Mouse (Mus musculus): ENCODE measurements around the gene Cav1.

Gene Cav1

GRCm38 (mm10) chr6:17305954-17306601 lies at the start of gene Cav1:
TSS of gene Cav1 (plus strand) at chr6:17306335.
- peak; percentile 70 to 71 for DNase-seq

GRCm38 (mm10) chr6:17258142-17258541 lies 48.0 kb upstream of the Cav1 start:
- no peak for DNase-seq

GRCm38 (mm10) chr6:17258911-17259310 lies 47.2 kb upstream of the Cav1 start:
- DNase-seq = no peak

- DNase-seq = no peak
Measured at GRCm38 (mm10) chr6:17262786-17263185, 43.3 kb upstream of the Cav1 start.

DNA sequence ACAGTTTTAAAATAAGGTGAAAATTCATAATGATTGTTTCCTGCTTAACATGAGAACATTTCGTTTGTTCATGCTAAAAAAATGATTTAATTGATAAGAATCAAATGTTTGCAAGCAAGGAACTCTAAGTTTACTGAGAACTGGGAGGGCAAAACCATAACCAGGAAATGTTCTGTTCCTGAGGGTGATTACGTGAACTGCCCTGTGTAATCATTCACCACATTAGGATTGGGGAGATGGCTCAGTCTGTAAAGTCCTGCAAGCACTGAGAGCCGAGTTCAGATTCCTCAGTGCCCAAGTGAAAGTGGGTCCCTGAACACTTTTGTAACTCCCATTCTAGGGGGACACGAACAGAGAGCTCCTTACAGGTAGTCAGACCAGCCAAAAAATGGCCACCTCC lies 41.1 kb upstream of the Cav1 start:
- no peak for DNase-seq

DNA sequence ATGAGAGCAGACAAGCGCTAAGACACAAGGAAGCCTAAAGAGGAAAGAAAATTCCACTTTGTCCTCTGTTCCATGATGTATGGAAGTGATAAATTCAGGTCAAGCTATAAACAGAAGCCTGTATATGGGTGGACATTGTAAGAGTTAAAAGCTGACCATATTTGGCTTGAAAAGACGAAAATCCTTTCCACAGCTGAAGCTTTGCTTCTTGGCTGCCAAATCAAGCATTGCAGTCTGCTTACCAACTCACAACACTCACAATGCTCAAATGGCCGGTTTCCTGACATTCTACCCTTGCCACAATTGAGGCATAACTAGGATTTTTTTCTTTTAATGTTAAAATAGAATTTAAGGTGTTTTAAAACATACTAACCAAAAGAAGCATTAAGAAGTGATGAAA lies 39.7 kb upstream of the Cav1 start:
- no peak for DNase-seq

DNA sequence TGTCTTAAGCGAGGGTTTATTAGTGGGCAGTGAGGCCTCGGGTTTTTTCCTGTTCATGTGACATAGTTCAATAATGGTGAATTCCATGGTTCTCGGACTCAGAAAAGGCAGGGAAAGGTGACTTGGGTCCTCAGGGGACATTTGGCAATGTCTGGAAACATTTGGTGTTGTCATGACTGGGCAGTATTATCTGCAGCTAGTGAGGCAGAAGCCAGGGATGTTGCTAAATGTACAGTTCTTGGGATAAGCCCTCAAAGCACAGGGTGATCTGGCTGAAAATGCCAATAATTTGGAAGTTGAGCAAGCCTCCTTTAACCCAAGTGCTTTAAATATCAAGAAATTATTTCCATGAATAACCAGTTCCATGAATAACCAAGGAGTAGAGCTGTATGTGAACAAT lies 27.8 kb upstream of the Cav1 start:
- DNase-seq = no peak

- peak; percentile 80 to 84 for DNase-seq
Measured at GRCm38 (mm10) chr6:17280939-17281756, 25.0 kb upstream of the Cav1 start, which contains the start of gene Cav2. TSS of gene Cav2 (plus strand) at chr6:17281185.

GRCm38 (mm10) chr6:17281757-17282092 lies 24.4 kb upstream of the Cav1 start:
- no peak for DNase-seq

- no peak for DNase-seq
Measured at GRCm38 (mm10) chr6:17282159-17282558, 24.0 kb upstream of the Cav1 start.

DNA sequence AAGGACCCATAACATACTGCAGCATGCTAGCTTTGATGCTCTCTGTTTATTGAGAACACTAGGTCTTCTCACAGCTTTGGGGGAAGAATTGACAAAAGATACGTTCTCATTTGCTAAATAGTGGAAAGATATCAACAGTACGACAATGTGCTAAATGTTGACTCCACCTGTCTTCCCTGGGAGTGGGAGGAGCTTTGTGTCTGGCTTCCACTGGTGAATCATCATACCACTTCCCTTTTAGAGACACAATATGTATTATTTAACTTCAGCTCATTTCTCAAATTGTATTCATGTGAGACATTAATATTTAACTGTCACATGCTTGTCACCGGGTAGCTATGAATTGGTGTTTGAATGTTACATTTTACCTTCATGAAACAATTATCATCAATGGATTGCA lies 22.3 kb upstream of the Cav1 start:
- no peak for DNase-seq

- no peak for DNase-seq
Measured at GRCm38 (mm10) chr6:17286381-17286780, 19.8 kb upstream of the Cav1 start.

- no peak for DNase-seq
Measured at GRCm38 (mm10) chr6:17295116-17295515, 11.0 kb upstream of the Cav1 start.

DNA sequence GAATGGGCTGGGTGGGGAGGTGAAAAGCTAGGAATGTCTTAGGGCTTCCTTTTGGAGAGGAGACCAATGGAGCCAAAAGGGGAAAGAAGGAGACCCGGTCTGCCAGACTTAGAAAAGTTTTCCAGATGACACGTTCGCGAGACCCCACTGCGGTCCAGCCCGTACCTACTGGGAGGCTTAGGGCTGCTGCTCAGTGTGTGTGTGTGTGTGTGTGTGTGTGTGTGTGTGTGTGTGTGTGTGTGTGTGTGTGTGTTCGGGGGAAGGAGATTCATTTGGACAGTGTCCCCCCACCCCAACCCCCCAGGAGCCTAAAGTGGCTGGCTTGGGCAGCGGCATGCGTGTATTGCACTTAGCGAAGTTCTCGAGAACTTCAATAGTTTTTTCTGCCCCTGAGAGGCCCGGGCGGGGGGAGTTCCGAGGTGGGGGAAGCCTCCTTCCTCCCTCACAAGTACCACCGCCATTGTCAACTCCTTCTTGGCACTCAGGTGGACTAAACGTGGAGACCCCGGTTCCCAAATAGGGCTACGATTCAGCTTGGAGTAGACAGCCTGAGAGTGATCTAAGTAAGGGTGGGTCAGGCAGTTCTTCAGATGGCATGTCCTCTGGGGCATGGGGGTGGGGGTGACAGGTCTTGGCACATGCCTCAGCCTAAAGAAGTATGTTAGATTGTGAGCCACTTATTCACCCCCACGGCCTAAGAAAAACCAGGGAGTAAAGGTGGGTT lies 629 bp downstream of the Cav1 start:
- peak in 1 of 2 experiments; percentile 15 for DNase-seq

GRCm38 (mm10) chr6:17307461-17308115 lies 1.5 kb downstream of the Cav1 start:
- DNase-seq = peak; percentile 53 to 69

- DNase-seq = no peak
Measured at GRCm38 (mm10) chr6:17308661-17309060, 2.5 kb downstream of the Cav1 start.

GRCm38 (mm10) chr6:17309260-17309659 lies 3.1 kb downstream of the Cav1 start:
- DNase-seq = no peak

DNA sequence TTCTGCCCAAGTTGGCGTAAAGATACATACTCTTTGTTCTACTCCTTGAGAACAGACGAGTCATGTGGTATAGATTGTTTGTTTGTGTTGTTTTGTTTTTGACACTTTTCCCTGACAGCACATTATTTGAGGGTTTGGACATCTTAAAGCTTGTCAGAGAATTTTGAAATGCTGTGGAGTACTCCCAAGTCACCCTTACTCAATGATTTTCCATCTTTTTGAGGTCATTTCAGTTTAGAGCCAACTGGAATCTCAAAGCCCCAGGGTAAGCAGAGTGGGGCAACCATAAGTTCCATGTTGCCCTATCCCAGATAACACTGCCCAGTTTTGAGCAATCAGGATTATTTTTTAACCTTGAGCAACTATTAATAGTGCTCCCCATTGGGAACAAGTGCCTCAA lies 8.1 kb downstream of the Cav1 start:
- no peak for DNase-seq

DNA sequence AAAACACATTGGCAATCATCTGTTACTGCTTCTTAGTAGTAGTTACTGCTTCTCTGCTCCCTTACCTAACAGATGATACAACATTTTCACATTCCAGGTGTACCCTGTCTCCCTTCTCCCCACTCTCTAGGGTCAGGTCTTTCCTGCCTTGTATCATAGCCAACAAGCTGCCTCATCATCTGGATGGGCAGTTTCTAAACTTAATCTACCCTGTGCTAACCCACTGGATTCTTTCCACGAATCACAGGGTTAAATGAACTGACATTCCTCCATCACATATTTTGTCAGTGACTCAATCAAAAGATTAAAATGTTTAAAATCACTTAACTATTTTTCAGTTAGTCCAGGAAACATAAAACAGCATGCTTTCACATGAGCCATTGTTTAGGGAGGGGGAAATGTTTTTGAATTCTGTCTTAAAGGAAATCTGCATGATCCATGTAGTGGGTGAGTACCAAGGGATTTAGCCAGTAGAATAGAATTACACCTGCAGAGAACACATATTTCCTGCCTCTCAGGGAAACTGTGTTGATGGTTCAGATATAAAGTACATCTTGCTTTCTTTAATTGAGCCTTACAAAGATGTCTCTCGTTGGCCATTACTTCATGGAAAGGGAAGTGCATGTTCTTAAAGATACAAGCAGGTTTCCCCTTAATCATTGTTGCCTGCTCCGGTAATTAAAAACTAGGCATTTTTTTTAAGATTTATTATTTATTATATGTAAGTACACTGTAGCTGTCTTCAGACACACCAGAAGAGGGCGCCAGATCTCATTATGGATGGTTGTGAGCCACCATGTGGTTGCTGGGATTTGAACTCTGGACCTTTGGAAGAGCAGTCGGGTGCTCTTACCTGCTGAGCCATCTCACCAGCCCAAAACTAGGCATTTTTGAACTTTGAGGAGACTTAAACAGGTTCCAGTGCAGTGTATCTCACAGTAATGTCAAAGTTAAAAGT lies 8.8 kb downstream of the Cav1 start:
- no peak for DNase-seq

DNA sequence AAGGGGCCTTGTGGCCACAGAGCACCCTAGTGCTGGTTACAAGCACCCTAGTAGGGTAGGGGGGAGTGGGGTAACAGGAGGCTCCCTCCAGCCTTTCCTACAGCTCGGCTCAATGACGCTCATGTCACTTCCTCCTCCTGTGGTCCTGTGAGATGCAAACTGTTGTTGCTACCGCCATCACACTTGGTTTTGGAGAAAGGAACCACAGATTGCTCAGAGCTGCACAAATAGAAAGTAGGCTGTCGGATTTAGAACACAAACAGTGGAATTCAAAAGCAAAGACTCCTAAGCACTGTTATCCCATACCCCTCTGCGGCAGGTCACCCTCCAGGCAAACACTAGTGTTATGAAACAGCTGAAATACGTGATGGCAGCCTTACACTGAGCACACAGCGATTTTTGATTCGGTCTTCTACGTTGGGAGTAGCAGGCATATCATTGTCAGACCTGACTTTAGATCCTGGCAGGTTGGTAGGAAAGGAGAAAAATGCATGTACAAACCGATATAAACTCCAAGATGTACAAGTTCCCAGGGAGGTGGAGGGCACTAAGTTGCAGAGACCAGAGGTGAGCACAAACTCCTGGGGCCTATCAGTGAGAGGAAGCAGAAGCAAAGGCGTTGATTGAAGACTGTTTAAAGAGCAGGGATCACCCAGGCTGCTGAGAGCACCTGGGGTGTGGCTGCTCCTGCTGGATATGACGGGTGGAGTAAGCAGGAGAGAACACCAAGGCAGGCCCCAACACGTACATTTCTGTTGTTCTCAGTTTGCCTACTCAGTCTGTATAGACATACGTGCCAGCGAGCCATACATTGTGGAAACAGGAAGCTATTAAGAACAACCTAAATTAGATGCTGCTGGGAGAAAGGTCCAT lies 10.4 kb downstream of the Cav1 start:
- DNase-seq = no peak

- DNase-seq = peak in 1 of 2 experiments; percentile 8
Measured at GRCm38 (mm10) chr6:17317167-17317524, 11.0 kb downstream of the Cav1 start.

Measured in cerebellum, postnatal 25 days (tissue).